Mouse (Mus musculus) bone marrow macrophage, adult 2 months (primary cell): ENCODE measurements around the gene Slc28a1.

ENCODE experiments used
- CTCF ChIP-seq: IDR thresholded peaks from 2 replicates; pipeline ENCODE4 v1.5.1; 2012; ENCODE audit warnings: low read depth, mild to moderate bottlenecking, low read length, moderate library complexity
- POLR2A ChIP-seq: IDR thresholded peaks from 2 replicates; pipeline ENCODE4 v1.6.1; 2012; ENCODE audit warnings: mild to moderate bottlenecking, low read depth, low read length, borderline replicate concordance

- TF ChIP-seq CTCF (no peak), POLR2A (no peak)
These were observed 68.6 kb downstream of the Slc28a1 start for GRCm38 (mm10) chr7:81183181-81183580.
